Mouse (Mus musculus) left cerebral cortex, adult 18-20 months (tissue): ENCODE results near the gene Foxred2. TPM values are rescaled to one million over a fixed set of nuclear protein-coding genes. Genes with fewer than 3 reads are reported as not detected.
A peak's percentile ranks its signal among the peaks of the same experiment; 100 is the strongest.

Source experiments
- DNase-seq, 2 experiments: peaks; one replicate each; pipeline ENCODE4 v3.0.0; 2021 to 2022; ENCODE audit warnings: low spot score in 2 of 2, mixed read lengths in 1 of 2
- total RNA-seq, 2 experiments: library from RNA; stranded (reverse); gene quantifications; 2 replicates each; pipeline ENCODE4 v1.2.3; 2021

Foxred2 gene
- total RNA-seq, 2 experiments from 2014 or later, result 10.6 to 14.0 TPM

DNA sequence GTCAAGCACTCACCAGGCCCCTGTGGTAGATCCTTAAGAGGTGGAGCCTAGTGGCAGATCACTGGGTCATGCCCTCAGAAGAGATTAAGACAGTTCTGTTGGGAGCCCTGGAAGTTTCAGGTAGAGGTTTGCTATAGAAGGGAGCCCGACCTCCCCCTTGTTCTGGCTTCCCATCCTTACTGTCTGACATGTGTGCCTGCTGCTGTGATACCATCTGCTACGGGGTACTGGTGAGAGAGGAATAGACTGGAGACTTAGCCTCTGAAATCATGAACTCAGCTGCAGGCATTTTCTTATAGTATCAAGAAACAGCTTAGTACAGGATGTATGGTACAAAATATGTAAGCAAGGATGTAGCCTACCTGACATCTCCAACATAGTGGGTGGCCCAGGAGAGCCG lies 3.6 kb downstream of the Foxred2 start:
- DNase-seq, result no peak

DNA sequence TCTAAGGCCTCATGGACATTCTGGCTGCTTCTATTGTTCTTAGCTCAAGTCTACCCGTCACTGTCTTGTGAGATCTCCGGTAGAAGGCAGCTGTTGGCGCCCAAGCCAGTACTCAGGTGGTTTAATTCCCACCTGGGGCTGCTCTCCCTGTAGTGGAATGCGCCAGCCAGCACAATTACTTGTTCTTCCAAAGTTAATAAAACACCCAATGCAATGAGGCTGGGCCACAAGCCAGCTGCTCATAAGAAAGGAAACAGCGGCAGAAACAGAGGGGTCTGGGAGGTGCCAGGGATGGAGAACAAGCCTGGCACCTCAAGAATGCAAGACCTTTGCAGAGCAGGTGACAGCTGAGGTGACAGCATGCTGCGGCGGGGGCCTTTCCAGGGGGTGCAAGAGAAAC lies 7.5 kb downstream of the Foxred2 start:
- DNase-seq, result no peak

DNA sequence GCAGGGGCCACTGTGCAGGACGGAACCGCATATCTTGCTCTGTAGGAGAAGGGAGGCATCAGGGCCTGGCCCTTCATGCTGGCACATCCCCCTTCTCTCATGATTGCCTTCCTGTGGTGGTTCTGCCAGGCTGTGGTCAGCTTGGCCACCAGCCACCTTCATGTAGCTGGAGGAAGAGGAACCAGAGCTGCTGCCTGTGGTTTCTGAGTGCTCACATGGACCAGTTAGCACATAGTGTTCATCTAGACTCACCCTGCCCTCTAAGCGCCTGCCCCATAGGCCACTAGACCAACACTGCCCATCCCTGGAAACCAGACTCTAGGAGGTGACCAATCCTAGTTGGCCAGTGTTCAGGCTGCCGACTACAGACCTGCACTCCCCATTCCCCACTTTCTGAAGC lies 10.8 kb downstream of the Foxred2 start:
- no peak for DNase-seq

- DNase-seq, result no peak
Observed at GRCm38 (mm10) chr15:77941563-77941962, 15.0 kb downstream of the Foxred2 start.

DNA sequence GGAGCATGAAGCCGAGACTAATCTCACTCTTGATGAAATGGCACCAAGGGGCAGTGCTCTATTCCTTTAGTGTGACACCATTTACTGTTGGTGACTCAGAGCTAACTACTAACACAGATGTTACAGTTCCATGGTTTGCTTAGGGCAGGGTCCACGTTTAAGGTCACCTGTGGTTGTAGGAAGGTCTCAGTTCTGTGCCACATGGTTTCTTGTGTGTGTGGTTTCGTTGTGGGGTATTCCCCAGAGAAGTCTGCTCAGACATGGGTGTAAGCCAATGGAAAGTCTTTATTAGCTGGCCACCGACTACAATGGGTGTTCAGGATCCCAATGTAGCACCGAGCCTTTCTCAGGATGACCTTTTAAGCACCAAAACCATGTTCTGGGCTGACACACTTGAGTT lies 18.0 kb downstream of the Foxred2 start:
- no peak for DNase-seq

DNA sequence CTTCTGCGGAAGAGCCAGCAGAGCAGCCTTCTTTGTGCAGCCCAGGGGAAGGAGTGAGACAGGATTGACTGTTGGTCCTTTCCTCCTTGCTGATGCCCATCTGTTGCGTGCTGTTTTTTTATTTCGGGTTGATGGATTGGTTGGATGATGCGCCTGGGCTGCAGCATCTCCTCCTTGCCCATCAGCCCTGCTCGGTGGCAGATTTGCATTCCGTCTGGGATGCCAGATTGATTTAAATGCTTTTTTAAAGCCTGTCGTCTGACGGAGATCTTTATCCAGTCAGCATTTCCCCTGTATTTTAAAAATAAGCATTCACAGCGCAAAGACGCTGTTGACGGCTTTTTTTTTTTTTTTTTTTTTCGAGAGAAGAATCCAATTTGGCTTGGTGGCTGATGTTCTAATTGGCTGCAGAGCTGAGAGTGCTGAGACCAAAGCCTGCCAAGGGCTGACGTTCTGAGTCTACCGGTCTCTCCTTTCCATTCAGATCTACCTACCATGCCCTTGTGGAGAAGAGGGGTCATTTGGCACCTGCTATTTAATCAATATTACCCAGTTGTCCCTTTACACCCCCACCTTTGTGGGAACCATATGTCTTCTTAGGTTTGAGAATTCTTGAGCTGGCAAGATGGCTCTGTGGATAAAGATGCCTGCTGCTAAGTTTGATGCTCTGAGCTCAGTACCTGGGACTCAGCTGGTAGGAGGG lies 20.7 kb downstream of the Foxred2 start:
- peak in 1 of 2 experiments; percentile 34 for DNase-seq

GRCm38 (mm10) chr15:77934968-77935367 lies 21.6 kb downstream of the Foxred2 start:
- DNase-seq, result no peak

GRCm38 (mm10) chr15:77934326-77934725 lies 22.2 kb downstream of the Foxred2 start:
- no peak for DNase-seq

- DNase-seq, result peak; percentile 98 to 100
Observed at GRCm38 (mm10) chr15:77933770-77934169, 22.8 kb downstream of the Foxred2 start.

DNA sequence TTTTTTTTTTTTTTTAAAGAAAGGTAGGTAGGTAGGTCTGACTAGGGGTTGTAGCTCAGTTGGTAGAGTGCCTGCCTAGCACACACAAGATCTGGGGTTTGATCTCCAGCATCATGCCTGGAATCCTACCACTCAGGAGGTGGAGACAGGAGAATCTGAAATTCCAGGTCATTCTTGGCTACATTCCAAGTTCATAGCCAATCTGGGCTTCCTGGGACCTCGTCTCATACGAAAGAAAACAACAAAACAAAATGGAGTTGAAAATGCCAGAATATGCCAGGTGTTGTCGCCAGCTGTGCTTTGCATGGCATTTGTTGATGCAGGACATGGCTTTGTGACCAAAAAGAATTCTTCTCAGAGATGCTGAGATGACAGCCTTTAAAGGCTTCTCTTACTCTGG lies 23.3 kb downstream of the Foxred2 start:
- DNase-seq, result no peak

DNA sequence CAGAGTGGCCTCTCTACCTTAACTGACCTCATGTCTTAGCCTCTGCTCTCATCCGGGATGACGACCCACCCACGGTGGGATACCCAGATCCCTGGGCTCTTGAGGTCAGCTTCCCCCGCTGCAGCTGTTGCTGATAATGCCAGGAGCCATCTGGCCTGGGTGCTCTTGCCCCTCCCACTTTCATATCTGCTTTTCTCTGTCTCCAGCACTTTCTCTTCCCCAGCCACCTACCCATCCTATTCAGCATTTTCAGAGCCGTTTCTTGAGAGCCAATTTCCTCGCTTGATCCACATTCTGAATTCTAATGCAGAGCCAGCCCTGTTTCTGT lies 24.9 kb downstream of the Foxred2 start:
- DNase-seq, result no peak

- DNase-seq, result no peak
Observed at GRCm38 (mm10) chr15:77930986-77931688, 25.4 kb downstream of the Foxred2 start.

- no peak for DNase-seq
Observed at GRCm38 (mm10) chr15:77929804-77930203, 26.7 kb downstream of the Foxred2 start.

GRCm38 (mm10) chr15:77928673-77929331 lies 27.7 kb downstream of the Foxred2 start, which contains the start of gene Txn2:
TSS of gene Txn2 (minus strand) at chr15:77929006.
- peak; percentile 96 to 98 for DNase-seq

DNA sequence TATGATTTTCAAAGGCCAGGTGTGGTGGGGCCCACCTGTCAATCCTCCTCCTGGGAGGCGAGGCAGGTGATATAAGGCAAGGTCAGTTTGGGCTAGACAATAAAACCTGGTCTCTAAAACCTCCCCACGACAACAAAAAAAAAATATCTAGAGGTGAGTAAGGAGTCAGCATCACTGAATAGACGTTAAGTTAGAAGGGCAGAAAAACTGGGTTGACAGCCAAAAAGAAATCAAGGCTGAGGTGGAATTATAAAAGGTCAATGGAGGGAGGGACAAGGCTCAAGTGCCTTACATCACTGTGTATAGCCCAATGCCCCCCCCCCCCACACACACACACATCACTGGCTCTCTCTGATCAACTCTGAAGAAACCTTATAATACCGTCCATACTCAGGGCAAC lies 28.4 kb downstream of the Foxred2 start:
- no peak for DNase-seq

DNA sequence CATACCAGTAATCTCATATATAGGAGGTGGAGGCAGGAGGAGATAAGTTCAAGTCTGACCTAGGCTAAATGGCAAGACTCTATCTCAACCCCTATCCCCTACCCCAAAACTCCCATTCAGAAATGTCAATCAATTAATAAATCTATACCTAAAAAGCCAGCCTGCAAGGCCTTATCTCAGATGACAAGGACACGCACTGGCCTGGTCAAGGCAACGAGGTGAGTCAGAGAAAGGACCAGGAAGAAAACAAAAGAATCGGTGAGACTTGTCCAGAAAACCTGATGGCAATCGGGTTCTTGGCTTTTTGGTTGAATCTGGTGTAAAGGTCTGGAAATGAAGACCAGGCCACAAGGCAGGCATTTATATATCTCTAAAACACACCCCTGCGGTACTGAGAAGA lies 29.6 kb downstream of the Foxred2 start:
- no peak for DNase-seq

- DNase-seq, result no peak
Observed at GRCm38 (mm10) chr15:77925195-77925594, 31.3 kb downstream of the Foxred2 start.

GRCm38 (mm10) chr15:77923267-77924035 lies 33.1 kb downstream of the Foxred2 start:
- DNase-seq, result no peak

DNA sequence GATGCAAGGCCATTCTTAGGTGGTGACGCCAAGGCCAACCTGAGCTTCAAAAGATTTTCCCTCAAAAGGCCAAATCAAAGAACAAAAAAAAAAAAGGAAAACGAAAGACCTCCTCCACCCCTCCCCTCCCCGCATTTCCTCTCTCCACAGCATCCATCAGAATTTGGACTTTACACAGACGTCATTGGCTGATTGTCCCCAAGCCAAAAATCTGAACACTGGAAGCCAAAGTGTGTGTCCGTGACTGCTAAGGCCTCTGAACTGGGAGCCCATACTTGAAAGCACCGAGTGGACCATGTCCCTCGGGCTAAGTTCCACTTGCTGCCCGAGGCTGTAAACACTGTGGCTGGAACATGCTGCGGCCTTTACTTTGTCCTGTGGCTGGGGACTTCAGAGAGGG lies 33.8 kb downstream of the Foxred2 start:
- no peak for DNase-seq

- no peak for DNase-seq
Observed at GRCm38 (mm10) chr15:77921636-77922035, 34.9 kb downstream of the Foxred2 start.
